Mouse (Mus musculus) myocyte (in vitro differentiated cells): ENCODE measurements around the gene Gpr182.

Experiments used
- CEBPB ChIP-seq: IDR thresholded peaks from 2 replicates; pipeline ENCODE4 v1.6.1; 2011; ENCODE audit warnings: mild to moderate bottlenecking, moderate library complexity; ENCODE audit not compliant: poor library complexity, insufficient read depth, severe bottlenecking
- E2F4 ChIP-seq: IDR thresholded peaks from one replicate; pipeline ENCODE4 v1.6.1; 2011; ENCODE audit warnings: mild to moderate bottlenecking, control low read depth, moderate library complexity; ENCODE audit not compliant: insufficient read depth
- MAX ChIP-seq: IDR thresholded peaks from one replicate; pipeline ENCODE4 v1.6.1; 2011; ENCODE audit warnings: low read depth, mild to moderate bottlenecking, control low read depth
- MYOD1 ChIP-seq, 3 experiments: IDR thresholded peaks; one replicate each; pipeline ENCODE4 v1.6.1; 2011; ENCODE audit warnings: control low read depth in 2 of 3, low read depth in 2 of 3, mild to moderate bottlenecking in 2 of 3, moderate library complexity in 1 of 3; ENCODE audit not compliant: insufficient read length in 2 of 3, control insufficient read depth in 1 of 3
- MYOG ChIP-seq, 3 experiments: IDR thresholded peaks; one replicate each; pipeline ENCODE4 v1.6.1; 2011; ENCODE audit warnings: control low read depth in 2 of 3, low read depth in 2 of 3, mild to moderate bottlenecking in 2 of 3; ENCODE audit not compliant: insufficient read length in 2 of 3, control insufficient read depth in 1 of 3, insufficient read depth in 1 of 3
- POLR2A ChIP-seq: IDR thresholded peaks from one replicate; pipeline ENCODE4 v1.6.1; 2011; ENCODE audit warnings: low read depth, mild to moderate bottlenecking, control low read depth, moderate library complexity; ENCODE audit not compliant: insufficient read length
- POLR2AphosphoS2 ChIP-seq: IDR thresholded peaks from one replicate; pipeline ENCODE4 v1.6.1; 2011; ENCODE audit warnings: low read depth, control low read depth; ENCODE audit not compliant: insufficient read length
- REST ChIP-seq: IDR thresholded peaks from one replicate; pipeline ENCODE4 v1.6.1; 2011; ENCODE audit warnings: mild to moderate bottlenecking, control low read depth, moderate library complexity; ENCODE audit not compliant: insufficient read depth, insufficient read length
- SRF ChIP-seq: IDR thresholded peaks from one replicate; pipeline ENCODE4 v1.6.1; 2011; ENCODE audit warnings: low read depth; ENCODE audit not compliant: control insufficient read depth, insufficient read length
- TCF12 ChIP-seq: IDR thresholded peaks from one replicate; pipeline ENCODE4 v1.6.1; 2011; ENCODE audit warnings: mild to moderate bottlenecking, control low read depth; ENCODE audit not compliant: poor library complexity, insufficient read depth, severe bottlenecking
- TCF3 ChIP-seq: IDR thresholded peaks from one replicate; pipeline ENCODE4 v1.6.1; 2011; ENCODE audit warnings: low read depth, control low read depth; ENCODE audit not compliant: insufficient read length
- USF1 ChIP-seq: IDR thresholded peaks from one replicate; pipeline ENCODE4 v1.6.1; 2011; ENCODE audit warnings: low read depth, mild to moderate bottlenecking, control low read depth, moderate library complexity

DNA sequence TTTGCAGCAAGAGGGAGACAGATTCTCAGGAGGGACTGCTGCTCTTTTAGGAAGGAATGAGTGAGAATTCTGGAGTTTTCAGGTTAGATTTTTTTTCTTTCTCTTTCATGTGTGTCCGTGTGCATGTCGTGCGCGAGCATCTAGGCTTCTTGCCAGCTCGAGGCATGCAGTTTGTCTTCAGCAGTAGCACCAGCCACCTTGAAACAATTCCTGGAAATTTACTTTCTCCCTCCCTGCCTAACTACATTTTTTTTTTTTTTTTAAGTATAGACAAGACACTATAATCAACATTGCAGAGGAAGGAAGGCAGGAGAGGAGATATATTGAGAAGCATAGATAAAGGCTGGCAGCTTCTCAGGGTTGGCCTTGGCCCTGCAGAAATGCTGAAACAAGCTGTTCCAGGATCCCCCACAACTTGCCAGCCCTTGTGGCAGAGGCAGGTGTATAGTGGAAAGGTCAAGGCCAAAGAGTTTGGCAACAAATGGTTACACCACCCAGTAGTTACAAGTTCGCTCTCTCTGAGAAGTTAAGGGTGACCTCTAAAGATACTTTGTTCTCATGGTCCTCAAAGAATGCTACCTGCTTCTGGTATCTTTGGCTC is 3.1 kb upstream of the Gpr182 start:
- TF ChIP-seq POLR2A (no peak), REST (no peak), POLR2AphosphoS2 (no peak), MAX (no peak), MYOG (IDR thresholded peaks at IDR 0.05; ENCODE audit: control insufficient read depth in 1 of 3, insufficient read depth in 1 of 3, insufficient read length in 2 of 3, low read depth in 2 of 3) (no peak), MYOD1 (IDR thresholded peaks at IDR 0.05; ENCODE audit: control insufficient read depth in 1 of 3, insufficient read length in 2 of 3, low read depth in 2 of 3) (no peak), USF1 (no peak), E2F4 (no peak), TCF3 (no peak), CEBPB (no peak), TCF12 (no peak), SRF (no peak)
